Mouse (Mus musculus) kidney, embryonic 14.5 days (tissue): ENCODE measurements at regions not wholly inside any gene's neighbourhood (a gene's known extent, or its start where the extent isn't known, plus 50 kb on each side); places are given as distances from the start of the nearest gene placed in this dataset.

Experiments used
- ATAC-seq: fragments of 200-750 bp; cut with Nextera tagmentation; 2 replicates; pipeline ENCODE4 v1.8.0; 2017; ENCODE audit warnings: moderate number of reproducible peaks, mild to moderate bottlenecking, moderate TSS enrichment, moderate library complexity; ENCODE audit not compliant: low FRiP score, low TSS enrichment
- H3K27ac ChIP-seq: fragments of 300-500 bp; sonication (generic); 2 replicates; pipeline ENCODE4 v1.5.1; 2014; ENCODE audit warnings: low read depth, mild to moderate bottlenecking, low read length, moderate library complexity, mixed read lengths
- H3K27me3 ChIP-seq: fragments of 300-500 bp; sonication (generic); 2 replicates; pipeline ENCODE4 v1.6.1; 2014; ENCODE audit warnings: mild to moderate bottlenecking, low read length; ENCODE audit not compliant: control insufficient read depth, insufficient read depth
- H3K36me3 ChIP-seq: fragments of 300-500 bp; sonication (generic); 2 replicates; pipeline ENCODE4 v1.6.1; 2014; ENCODE audit warnings: low read length, mixed read lengths; ENCODE audit not compliant: control insufficient read depth, insufficient read depth
- H3K4me1 ChIP-seq: fragments of 300-500 bp; sonication (generic); 2 replicates; pipeline ENCODE4 v1.6.1; 2014; ENCODE audit warnings: low read length, mixed read lengths; ENCODE audit not compliant: control insufficient read depth, insufficient read depth
- H3K4me2 ChIP-seq: fragments of 300-500 bp; sonication (generic); replicated peaks from 2 replicates; pipeline ENCODE4 v1.6.1; 2014; ENCODE audit warnings: low read depth, mild to moderate bottlenecking, low read length
- H3K4me3 ChIP-seq: fragments of 300-500 bp; sonication (generic); 2 replicates; pipeline ENCODE4 v1.5.1; 2014; ENCODE audit warnings: mild to moderate bottlenecking, low read length
- H3K9ac ChIP-seq: fragments of 300-500 bp; sonication (generic); 2 replicates; pipeline ENCODE4 v1.6.1; 2014; ENCODE audit warnings: low read depth, mild to moderate bottlenecking, low read length, moderate library complexity
- H3K9me3 ChIP-seq: fragments of 300-500 bp; sonication (generic); 2 replicates; pipeline ENCODE4 v1.6.1; 2016; ENCODE audit warnings: low read length; ENCODE audit not compliant: control insufficient read depth
- WGBS: fragments of 180-500 bp; shearing (Covaris S2); extraction: QIAGEN DNeasy Blood & Tissue Kit; methylation state at CpG from one replicate; pipeline ENCODE4 v1.1.7; 2014; 5-methylcytosine and 5-hydroxymethylcytosine counted together

DNA sequence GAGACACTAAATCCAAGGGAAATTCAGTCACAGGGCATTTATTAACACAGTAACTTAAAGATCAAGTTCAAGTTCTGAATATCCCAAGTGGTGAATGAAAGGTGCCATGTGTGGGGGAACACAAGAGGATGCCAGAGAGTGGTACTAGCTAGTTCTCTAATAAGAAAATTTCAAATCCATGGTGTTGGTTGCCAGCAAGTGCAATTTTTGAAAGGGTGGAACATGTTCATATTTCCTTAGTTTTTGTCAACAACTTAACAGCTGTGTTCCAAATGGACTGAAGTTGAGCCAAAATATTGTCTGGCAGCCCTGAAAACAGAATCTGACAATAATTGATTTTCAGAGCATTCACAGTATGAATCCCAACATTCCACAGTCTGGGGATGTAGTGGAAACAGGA, 919.1 kb upstream of the Acvr2a start:
- no peaks in the 10 kb centered on the region for H3K4me1 ChIP-seq
- H3K9me3 ChIP-seq: no peaks in the 10 kb centered on the region
- H3K9ac ChIP-seq: no peak overlapping the region
- H3K27me3 ChIP-seq: no peaks in the 10 kb centered on the region
- no peak overlapping the region for H3K27ac ChIP-seq
- H3K4me3 ChIP-seq: no peak overlapping the region
- H3K4me2 ChIP-seq: no peak overlapping the region
- ATAC-seq: no peak
- no peaks in the 10 kb centered on the region for H3K36me3 ChIP-seq

DNA sequence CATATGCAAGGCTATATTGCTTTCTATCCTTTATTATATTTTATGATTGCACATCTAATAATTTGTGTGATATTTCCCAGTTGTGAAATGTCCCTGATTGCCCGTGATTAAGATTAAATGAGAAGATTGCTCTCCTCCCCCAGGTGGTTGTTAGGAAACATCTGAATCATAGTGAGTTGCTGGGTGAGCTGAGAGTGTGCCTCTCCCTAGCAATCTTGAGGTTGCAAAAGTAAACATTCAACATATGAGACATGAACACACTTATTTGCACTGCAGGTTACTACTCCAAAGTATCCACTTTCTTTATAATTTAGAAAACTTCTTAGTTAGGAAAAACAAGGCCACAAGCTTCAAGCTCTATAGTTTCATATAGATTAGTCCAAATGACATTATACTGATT, 899.6 kb upstream of the Acvr2a start:
- H3K4me3 ChIP-seq: no peak overlapping the region
- no peaks in the 10 kb centered on the region for H3K9me3 ChIP-seq
- no peaks in the 10 kb centered on the region for H3K4me1 ChIP-seq
- H3K4me2 ChIP-seq: no peak overlapping the region
- H3K36me3 ChIP-seq: no peaks in the 10 kb centered on the region
- H3K9ac ChIP-seq: no peak overlapping the region
- 79% methylated on average over 1 of the region's 1 CpGs for WGBS
- no peak overlapping the region for H3K27ac ChIP-seq
- H3K27me3 ChIP-seq: no peaks in the 10 kb centered on the region
- no peak for ATAC-seq

DNA sequence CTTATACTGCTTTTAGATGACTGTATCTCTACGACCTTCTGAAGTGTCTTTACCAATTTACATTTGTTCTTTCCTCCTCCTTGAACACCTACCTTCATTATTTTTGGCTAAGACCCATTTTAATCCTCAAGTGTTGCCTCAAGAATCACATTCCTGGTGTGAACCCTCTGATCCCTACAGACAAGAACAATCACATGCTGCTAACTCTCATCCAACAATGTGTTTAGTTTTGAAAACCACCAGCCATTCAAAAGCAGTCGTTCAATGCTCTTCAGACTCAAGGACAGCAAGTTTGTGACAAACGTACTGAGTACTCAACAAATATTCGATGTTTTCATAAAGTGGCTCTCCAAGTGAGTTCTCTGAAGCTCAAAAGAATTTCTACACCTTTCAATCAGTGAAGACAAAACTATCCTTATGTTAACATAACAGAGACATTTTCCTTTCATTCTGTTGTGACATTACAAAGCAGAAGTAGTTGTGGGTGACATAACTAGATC, 898.9 kb upstream of the Acvr2a start:
- Histone ChIP-seq H3K4me2 (no peak overlapping the region), H3K4me1 (no peaks in the 10 kb centered on the region), H3K27me3 (no peaks in the 10 kb centered on the region), H3K36me3 (no peaks in the 10 kb centered on the region), H3K27ac (no peak overlapping the region), H3K9ac (no peak overlapping the region), H3K4me3 (no peak overlapping the region), H3K9me3 (no peaks in the 10 kb centered on the region)
- ATAC-seq: no peak
- WGBS: 83% methylated on average over 4 of the region's 4 CpGs

DNA sequence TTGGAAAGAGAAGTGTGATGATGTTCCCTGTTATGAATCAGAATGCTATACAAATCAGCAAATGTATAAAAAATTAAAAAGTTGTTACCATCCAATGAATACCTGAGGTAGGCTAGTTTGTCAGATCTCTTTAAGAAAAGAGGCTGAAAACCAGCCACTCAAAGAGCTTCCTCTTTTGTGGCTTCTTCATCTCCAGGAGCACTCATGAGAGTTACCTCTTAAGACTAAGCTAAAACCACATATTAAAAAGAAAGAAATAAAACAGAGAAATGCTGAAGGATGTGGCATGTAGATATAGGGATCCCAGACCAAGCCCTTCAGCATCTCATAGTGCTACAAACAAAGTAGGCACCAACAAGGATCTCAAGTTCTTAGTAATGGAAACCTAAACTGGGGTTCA, 890.9 kb upstream of the Acvr2a start:
- no peak overlapping the region for H3K27ac ChIP-seq
- H3K27me3 ChIP-seq: no peaks in the 10 kb centered on the region
- H3K36me3 ChIP-seq: no peaks in the 10 kb centered on the region
- H3K4me3 ChIP-seq: no peak overlapping the region
- H3K4me1 ChIP-seq: no peaks in the 10 kb centered on the region
- H3K4me2 ChIP-seq: no peak overlapping the region
- no peak overlapping the region for H3K9ac ChIP-seq
- no peaks in the 10 kb centered on the region for H3K9me3 ChIP-seq
- ATAC-seq: no peak

GRCm38 (mm10) chr2:47926620-47927019, 887.3 kb upstream of the Acvr2a start:
- no peaks in the 10 kb centered on the region for H3K4me1 ChIP-seq
- H3K9me3 ChIP-seq: no peaks in the 10 kb centered on the region
- no peak for ATAC-seq
- no peaks in the 10 kb centered on the region for H3K27me3 ChIP-seq
- H3K4me3 ChIP-seq: no peak overlapping the region
- no peaks in the 10 kb centered on the region for H3K36me3 ChIP-seq
- H3K4me2 ChIP-seq: no peak overlapping the region
- H3K9ac ChIP-seq: no peak overlapping the region
- no peak overlapping the region for H3K27ac ChIP-seq

GRCm38 (mm10) chr2:47945061-47945460, 868.8 kb upstream of the Acvr2a start:
- ATAC-seq: no peak
- Histone ChIP-seq H3K4me2 (no peak overlapping the region), H3K4me1 (no peaks in the 10 kb centered on the region), H3K36me3 (no peaks in the 10 kb centered on the region), H3K9me3 (no peaks in the 10 kb centered on the region), H3K4me3 (no peak overlapping the region), H3K9ac (no peak overlapping the region), H3K27me3 (no peaks in the 10 kb centered on the region), H3K27ac (no peak overlapping the region)

GRCm38 (mm10) chr2:47991132-47991531, 822.8 kb upstream of the Acvr2a start:
- no peaks in the 10 kb centered on the region for H3K27me3 ChIP-seq
- no peaks in the 10 kb centered on the region for H3K9me3 ChIP-seq
- no peak overlapping the region for H3K4me2 ChIP-seq
- ATAC-seq: no peak
- H3K4me3 ChIP-seq: no peak overlapping the region
- H3K36me3 ChIP-seq: no peaks in the 10 kb centered on the region
- no peak overlapping the region for H3K9ac ChIP-seq
- WGBS: 71% methylated on average over 1 of the region's 1 CpGs
- H3K27ac ChIP-seq: no peak overlapping the region
- no peaks in the 10 kb centered on the region for H3K4me1 ChIP-seq

- no peak overlapping the region for H3K4me2 ChIP-seq
- ATAC-seq: no peak
- H3K36me3 ChIP-seq: no peaks in the 10 kb centered on the region
- no peaks in the 10 kb centered on the region for H3K27me3 ChIP-seq
- no peaks in the 10 kb centered on the region for H3K4me1 ChIP-seq
- WGBS: 92% methylated on average over 5 of the region's 5 CpGs
- no peak overlapping the region for H3K27ac ChIP-seq
- no peak overlapping the region for H3K9ac ChIP-seq
- H3K4me3 ChIP-seq: no peak overlapping the region
- H3K9me3 ChIP-seq: no peaks in the 10 kb centered on the region
These were observed 819.7 kb upstream of the Acvr2a start for GRCm38 (mm10) chr2:47994185-47994584.

GRCm38 (mm10) chr2:48001230-48001629, 812.7 kb upstream of the Acvr2a start:
- Histone ChIP-seq H3K4me2 (no peak overlapping the region), H3K9ac (no peak overlapping the region), H3K4me3 (no peak overlapping the region), H3K27ac (no peak overlapping the region), H3K4me1 (no peaks in the 10 kb centered on the region), H3K9me3 (no peaks in the 10 kb centered on the region), H3K27me3 (no peaks in the 10 kb centered on the region), H3K36me3 (no peaks in the 10 kb centered on the region)
- 84% methylated on average over 6 of the region's 6 CpGs for WGBS
- ATAC-seq: no peak
